Mouse (Mus musculus): ENCODE data around the gene Mdga1. TPM values are rescaled to one million over a fixed set of nuclear protein-coding genes. Genes with fewer than 3 reads are reported as not detected.

Gene Mdga1
- polyA plus RNA-seq (2012; rRNA removed) = 1.2 and 1.4 TPM in 2 replicates

DNA sequence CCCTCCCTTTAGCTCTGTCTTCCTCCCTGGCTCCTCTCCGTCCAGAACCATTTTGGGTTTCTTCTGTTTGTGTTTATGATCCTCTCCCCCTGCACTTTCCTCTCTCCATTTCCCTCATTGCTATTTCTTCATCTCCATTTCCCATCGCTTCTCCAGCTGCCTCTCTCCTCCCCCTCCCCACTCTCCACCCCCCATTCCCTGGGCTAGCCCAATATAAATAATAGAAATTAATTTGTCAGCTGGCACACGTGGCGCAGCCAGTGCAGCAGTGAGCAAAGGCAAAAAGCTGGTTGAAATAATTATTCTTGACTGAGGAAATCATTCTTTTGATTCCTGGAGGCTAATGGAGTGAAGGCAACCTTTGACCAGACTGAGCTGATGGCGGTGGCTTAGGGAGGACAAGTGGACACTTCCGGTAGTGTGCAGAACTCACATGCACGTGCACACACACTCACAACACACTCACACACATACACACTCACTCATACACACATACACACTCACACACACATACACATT, at the start of gene Mdga1:
Gene Mdga1 (minus strand): TSS at position 51 of the 519 bp plus-strand sequence.
- 78% methylated on average over 7 of the region's 7 CpGs for WGBS
- DNase-seq (ENCODE audit: low read depth, low spot score) = no peak

GRCm38 (mm10) chr17:30018927-30019610, 49.2 kb upstream of the Mdga1 start:
- WGBS = 32% methylated on average over 12 of the region's 12 CpGs
- no peak for DNase-seq (ENCODE audit: low read depth, low spot score)

- no peak for DNase-seq (ENCODE audit: low read depth, low spot score)
- WGBS = 94% methylated on average over 4 of the region's 4 CpGs
Observed at GRCm38 (mm10) chr17:30014660-30015059, 44.8 kb upstream of the Mdga1 start.

DNA sequence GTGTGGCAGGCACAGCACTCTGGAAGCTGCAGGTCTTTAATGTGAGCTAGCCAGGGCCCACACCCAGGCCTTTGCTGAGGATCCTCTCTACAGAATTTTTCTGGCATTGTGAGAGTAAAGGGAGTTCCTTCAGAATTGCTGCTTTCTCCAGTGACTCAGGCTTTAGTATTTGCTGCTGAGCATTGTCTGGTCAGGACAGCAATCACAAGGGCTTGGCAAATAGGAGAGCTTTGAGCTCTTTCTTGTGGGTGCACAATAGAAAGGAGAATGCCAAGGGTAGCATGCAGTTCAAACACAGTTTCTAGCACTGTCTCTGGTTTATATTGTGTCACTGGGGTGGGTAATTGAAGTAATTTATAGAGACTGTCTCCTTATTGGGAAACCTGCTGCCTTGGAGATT, 38.5 kb upstream of the Mdga1 start:
- no peak for DNase-seq (ENCODE audit: low read depth, low spot score)

DNA sequence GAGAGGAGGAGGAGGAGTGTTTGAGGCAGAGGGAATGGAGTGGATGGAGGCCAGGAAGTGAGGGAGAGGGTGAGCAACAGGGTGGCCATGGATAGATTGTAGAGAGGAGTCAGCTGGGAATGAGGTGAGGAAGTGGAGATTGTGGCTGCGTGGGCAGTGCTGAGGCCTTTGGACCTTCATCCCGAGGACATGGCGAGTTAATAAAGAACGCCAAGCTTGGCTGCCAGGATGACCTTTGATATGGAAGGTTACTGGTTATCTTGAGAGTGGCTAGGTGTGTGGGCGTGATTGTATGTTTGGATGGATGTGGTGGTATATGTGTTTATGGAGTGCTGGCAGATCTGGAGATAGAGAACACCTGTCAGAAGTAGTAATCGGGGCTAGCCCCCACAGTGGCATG, 38.0 kb upstream of the Mdga1 start:
- DNase-seq (ENCODE audit: low read depth, low spot score) = peak; percentile 74
- WGBS = 15% methylated on average over 6 of the region's 6 CpGs

DNA sequence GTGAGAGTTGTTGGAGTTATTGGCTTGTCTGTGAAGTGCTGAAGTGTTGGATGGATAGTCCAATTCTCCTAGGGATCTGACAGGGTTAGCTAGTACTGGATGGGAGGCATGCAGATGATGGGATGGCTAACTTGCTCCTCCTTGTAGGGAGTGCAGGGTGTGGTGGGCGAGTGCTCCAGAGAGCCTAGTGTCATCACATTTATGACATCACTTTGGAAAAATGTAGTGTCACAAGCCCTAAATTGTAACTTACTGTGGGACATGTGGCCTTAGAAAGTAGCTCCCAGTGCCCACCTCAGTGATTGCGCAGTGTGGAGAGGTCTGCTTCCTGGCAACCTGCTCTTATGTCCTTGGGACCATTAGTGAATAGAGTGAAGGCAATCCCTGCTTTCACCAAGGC, 37.0 kb upstream of the Mdga1 start:
- no peak for DNase-seq (ENCODE audit: low read depth, low spot score)
- 55% methylated on average over 2 of the region's 2 CpGs for WGBS

DNA sequence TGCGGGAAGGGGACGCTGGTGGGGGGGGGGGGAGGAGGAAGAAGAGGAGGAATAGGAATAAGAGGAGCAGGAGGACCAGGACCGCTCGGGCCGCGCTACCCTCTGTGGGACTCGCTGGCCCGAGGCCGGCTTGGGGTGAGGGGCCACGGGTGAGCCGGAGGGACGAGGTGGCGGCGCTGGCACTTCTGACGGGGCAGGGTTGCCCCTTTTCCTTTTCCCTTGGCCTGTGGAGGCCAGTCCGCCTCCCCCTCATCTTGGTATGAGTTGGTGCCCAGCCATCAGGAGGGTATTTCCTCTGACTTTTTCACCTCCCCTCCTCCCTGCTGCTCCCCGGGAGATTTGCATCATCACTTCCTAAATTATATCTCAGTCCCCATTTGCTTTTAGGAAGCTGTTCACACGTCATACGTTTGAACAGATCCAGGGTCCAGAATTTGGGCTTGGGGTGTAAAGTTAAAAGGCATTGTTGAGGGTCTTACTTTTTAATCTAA, 35.6 kb upstream of the Mdga1 start:
- DNase-seq (ENCODE audit: low read depth, low spot score) = no peak
- 1% methylated on average over 13 of the region's 19 CpGs for WGBS

- WGBS = under 1% methylated on average over 39 of the region's 47 CpGs
- no peak for DNase-seq (ENCODE audit: low read depth, low spot score)
Observed at GRCm38 (mm10) chr17:30005103-30005443, 35.2 kb upstream of the Mdga1 start.

- DNase-seq (ENCODE audit: low read depth, low spot score) = peak; percentile 75
- WGBS = under 1% methylated on average over 84 of the region's 93 CpGs
Observed at GRCm38 (mm10) chr17:30004203-30005102, 34.6 kb upstream of the Mdga1 start, which contains the start of gene Zfand3. TSS of gene Zfand3 (plus strand) at chr17:30004733.

DNA sequence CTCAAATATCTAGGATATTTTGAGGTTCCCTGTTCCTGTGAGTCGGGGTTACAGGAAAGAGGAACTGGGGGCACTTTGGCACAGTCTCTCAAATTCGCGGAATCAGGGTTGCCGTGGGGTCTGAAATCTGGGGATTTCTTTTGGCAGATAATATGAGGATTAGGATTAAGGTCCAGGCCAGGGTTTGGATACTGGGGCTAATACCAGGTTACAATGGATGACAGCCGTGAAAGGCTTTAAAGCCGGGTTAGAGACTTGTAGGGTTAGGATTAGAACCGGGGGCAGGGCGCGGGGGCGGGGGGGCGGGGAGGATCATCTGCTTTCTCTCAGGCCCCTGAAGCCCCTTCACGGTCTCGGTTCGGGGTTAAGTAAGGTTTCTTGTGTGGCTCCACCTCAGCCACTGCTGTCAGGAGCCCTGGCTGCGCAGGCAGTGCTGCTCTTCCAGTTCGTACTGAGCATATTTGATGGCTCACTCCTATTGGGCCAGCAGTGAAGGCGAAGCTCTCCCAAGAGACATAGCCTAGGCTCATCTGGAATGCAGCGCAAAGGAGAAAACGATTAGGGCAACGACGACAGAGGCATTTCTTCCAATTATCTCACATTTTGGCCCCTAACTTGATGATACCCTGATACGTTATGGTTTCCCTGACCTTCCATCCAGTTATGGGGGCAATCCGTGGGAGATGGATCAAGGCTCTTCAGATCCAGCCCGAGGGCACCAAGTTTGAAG, 28.8 kb upstream of the Mdga1 start:
- no peak for DNase-seq (ENCODE audit: low read depth, low spot score)
- 93% methylated on average over 24 of the region's 24 CpGs for WGBS

DNA sequence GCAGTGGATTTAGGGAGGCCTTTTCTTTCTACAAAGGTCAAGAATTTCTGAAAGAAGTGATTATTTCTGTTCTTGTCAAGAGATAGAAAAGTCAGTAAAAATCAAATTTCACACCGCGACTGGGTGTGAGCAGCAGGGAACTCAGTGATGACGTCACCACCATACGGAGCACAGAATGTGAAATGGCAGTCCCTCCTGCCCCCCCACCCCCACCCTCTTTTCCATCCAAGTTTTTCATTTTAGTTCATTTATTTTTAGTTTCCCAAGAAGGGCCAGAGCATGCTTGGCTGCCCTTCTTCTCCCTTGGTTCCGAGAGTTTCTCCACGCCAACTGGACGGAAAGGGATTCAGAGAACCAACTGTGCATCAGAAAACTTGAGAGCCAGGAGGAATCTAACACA, 27.8 kb upstream of the Mdga1 start:
- 79% methylated on average over 7 of the region's 7 CpGs for WGBS
- DNase-seq (ENCODE audit: low read depth, low spot score) = no peak

DNA sequence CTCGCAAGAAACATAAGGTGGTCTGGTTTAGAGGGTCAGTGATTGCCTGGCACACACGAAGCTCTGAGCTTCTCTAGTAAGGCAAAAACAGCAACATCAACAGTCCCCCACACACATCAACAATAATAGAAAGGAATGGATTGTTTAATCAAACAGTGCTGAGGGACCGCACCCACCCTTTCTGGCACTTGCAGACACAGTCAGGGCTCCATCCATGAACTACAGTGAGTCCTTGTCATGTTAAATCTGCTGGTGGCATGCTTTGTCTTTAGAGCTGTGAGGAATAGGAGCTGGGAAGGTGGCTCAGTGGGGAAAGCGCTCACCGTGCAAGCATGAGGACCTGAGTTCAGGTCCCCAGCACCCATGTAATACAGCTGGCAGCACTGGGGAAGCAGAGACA, 26.1 kb upstream of the Mdga1 start:
- 94% methylated on average over 5 of the region's 5 CpGs for WGBS
- no peak for DNase-seq (ENCODE audit: low read depth, low spot score)

GRCm38 (mm10) chr17:29994459-29994858, 24.6 kb upstream of the Mdga1 start:
- 78% methylated on average over 4 of the region's 4 CpGs for WGBS
- no peak for DNase-seq (ENCODE audit: low read depth, low spot score)

- no peak for DNase-seq (ENCODE audit: low read depth, low spot score)
- WGBS = 73% methylated on average over 3 of the region's 3 CpGs
Observed at GRCm38 (mm10) chr17:29994011-29994410, 24.1 kb upstream of the Mdga1 start.

DNA sequence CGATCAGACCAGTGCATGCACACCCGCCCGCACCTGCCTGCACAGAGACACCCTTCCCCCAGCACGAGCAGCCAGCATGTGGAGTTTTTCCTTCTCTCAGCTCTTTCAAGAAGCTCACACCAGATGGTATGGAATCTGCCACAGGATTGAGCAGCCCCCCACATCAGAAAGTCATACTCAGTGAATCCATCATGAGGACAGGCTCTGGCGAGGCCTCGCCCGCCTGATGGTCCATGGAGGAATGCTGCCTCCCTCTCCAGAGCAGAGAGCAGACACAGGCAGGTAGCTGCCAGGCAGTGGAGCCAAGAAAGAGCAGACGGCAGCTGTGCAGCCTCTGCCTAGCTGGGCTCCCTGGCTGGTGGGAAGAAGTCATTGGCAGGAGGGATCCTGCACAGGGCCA, 23.6 kb upstream of the Mdga1 start:
- 81% methylated on average over 8 of the region's 8 CpGs for WGBS

DNA sequence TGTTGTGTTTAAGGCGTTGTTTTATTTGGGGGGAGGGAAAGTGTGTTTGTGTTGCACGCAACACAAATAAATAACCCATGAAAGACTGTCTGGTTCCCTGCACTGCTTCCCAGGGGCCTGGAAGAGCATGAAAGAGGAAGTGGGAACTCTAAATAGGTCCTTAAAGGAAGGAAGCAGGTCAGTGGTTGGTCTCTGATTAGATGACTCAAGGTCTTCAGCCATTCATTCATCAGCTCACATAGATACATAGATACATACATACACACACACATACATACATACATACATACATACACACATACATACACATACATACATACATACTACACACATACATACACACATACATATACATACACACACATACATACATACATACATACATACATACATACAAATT, 21.0 kb upstream of the Mdga1 start:
- no peak for DNase-seq (ENCODE audit: low read depth, low spot score)

More for the DNA sequence above, 23.6 kb upstream of the Mdga1 start:
- DNase-seq (ENCODE audit: low read depth, low spot score) = no peak

GRCm38 (mm10) chr17:29990136-29990535, 20.2 kb upstream of the Mdga1 start:
- no peak for DNase-seq (ENCODE audit: low read depth, low spot score)
- 89% methylated on average over 3 of the region's 3 CpGs for WGBS

More for the DNA sequence above, 21.0 kb upstream of the Mdga1 start:
- 83% methylated on average over 2 of the region's 2 CpGs for WGBS

DNA sequence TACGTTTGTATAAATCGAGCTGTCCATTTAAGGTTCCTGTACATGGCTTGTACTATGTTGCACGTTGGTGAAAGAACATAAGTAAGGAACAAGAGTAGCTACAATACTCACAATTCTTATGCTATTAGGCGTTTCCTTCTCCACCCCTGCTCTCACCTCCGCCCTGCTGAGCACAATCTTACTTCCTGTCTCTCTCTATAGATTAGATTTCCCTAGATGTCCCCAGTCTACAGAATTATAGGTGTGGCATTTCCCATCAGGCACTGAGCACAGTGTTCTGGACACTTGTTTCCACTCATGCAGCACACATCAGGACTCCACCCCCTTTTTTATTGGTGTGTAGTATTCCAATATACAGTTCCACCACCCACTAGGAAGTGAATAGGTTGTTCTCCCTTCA, 19.8 kb upstream of the Mdga1 start:
- 72% methylated on average over 5 of the region's 5 CpGs for WGBS

DNA sequence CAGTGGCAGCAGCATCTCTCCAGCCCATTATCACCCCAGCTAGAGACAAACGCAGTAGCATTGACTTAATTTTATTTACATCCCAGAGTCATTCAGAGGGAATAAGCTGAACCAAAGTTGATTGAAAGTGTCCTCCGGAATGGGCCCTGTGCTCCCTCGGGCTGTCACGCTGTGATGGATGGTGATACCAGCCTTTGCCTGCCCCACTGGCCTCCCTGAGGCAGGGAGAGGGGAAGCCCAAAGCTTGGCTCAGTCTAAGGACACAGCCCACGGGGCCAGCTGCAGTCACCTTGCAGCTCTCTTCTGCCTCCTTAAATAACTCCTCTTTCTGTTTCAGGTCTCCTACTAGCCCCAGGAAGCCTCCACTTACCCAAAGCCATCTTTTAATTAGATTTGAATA, 18.3 kb upstream of the Mdga1 start:
- no peak for DNase-seq (ENCODE audit: low read depth, low spot score)
- WGBS = 53% methylated on average over 5 of the region's 5 CpGs

More for the DNA sequence above, 19.8 kb upstream of the Mdga1 start:
- DNase-seq (ENCODE audit: low read depth, low spot score) = no peak

DNA sequence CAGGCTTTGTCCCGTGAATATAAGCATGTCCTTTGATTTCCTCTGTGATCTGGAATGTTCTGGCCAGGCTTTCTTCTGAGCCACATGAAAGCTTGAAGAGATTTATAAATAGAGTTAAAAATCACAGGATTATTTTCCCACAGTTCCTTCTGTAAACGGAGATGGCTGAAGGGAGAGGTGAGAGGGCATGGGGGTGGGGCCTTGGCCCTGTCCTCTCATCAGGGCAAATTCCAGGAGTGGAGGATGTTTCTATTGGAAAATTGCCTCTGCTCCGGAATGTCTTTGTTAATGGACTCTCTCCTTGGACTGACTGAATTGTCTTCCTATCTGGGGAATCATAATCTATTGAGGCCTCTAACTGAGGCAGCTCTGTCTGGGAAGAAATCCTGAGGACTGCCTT, 15.6 kb upstream of the Mdga1 start:
- 33% methylated on average over 3 of the region's 3 CpGs for WGBS
- DNase-seq (ENCODE audit: low read depth, low spot score) = no peak
